Mouse (Mus musculus) embryonic facial prominence, embryonic 13.5 days (tissue): Measurements from ENCODE around the gene Edem1. TPM values are rescaled to one million over a fixed set of nuclear protein-coding genes. Genes with fewer than 3 reads are reported as not detected.
"Not testable (repeated sequence)": the region's sequence is repeated elsewhere in the genome, so short reads cannot be mapped to it uniquely, and the experiment has no call there.

Experiments
- ATAC-seq: fragments of 200-750 bp; cut with Nextera tagmentation; 2 replicates; pipeline ENCODE4 v1.8.0; 2017; ENCODE audit warnings: low read depth; ENCODE audit not compliant: insufficient number of reproducible peaks, insufficient read depth, low FRiP score, low TSS enrichment
- H3K27ac ChIP-seq: fragments of 300-500 bp; sonication (generic); 2 replicates; pipeline ENCODE4 v1.5.1; 2015; ENCODE audit warnings: moderate library complexity, mild to moderate bottlenecking, inconsistent platforms
- H3K27me3 ChIP-seq: fragments of 300-500 bp; sonication (generic); 2 replicates; pipeline ENCODE4 v1.6.1; 2015; ENCODE audit warnings: mild to moderate bottlenecking, inconsistent platforms
- H3K36me3 ChIP-seq: fragments of 300-500 bp; sonication (generic); 2 replicates; pipeline ENCODE4 v1.6.1; 2015; ENCODE audit warnings: mild to moderate bottlenecking, inconsistent platforms
- H3K4me1 ChIP-seq: fragments of 300-500 bp; sonication (generic); 2 replicates; pipeline ENCODE4 v1.6.1; 2015; ENCODE audit warnings: inconsistent platforms
- H3K4me2 ChIP-seq: fragments of 300-500 bp; sonication (generic); 2 replicates; pipeline ENCODE4 v1.6.1; 2015; ENCODE audit warnings: moderate library complexity, mild to moderate bottlenecking, inconsistent platforms
- H3K4me3 ChIP-seq: fragments of 300-500 bp; sonication (generic); 2 replicates; pipeline ENCODE4 v1.5.1; 2015; ENCODE audit warnings: mild to moderate bottlenecking, inconsistent platforms
- H3K9ac ChIP-seq: fragments of 300-500 bp; sonication (generic); 2 replicates; pipeline ENCODE4 v1.6.1; 2015; ENCODE audit warnings: mild to moderate bottlenecking, inconsistent platforms
- H3K9me3 ChIP-seq: fragments of 300-500 bp; sonication (generic); 2 replicates; pipeline ENCODE4 v1.6.1; 2016; ENCODE audit warnings: inconsistent platforms
- WGBS: fragments of 180-500 bp; shearing (Covaris S2); methylation state at CpG from one replicate; pipeline ENCODE4 v1.1.7; 2015; ENCODE audit warnings: mixed read lengths; 5-methylcytosine and 5-hydroxymethylcytosine counted together
- polyA plus RNA-seq: library from polyadenylated mRNA; unstranded; fragments of >200 nt; fragmentation: Nextera tagmentation; extraction: Ambion mirVana; gene quantifications from 2 replicates; pipeline ENCODE4 v1.2.1, GENCODE M21; 2015

Edem1 gene
- polyA plus RNA-seq, 1 experiment from 2014 or later: 19.5 TPM

GRCm38 (mm10) chr6:108852088-108852670, 23.7 kb downstream of the Edem1 start:
- 86% methylated on average over 8 of the region's 8 CpGs for WGBS
- no peak overlapping the region for H3K4me2 ChIP-seq
- H3K4me1 ChIP-seq: no peaks in the 10 kb centered on the region
- H3K27me3 ChIP-seq: no peaks in the 10 kb centered on the region
- no peak overlapping the region for H3K9ac ChIP-seq
- no peak for ATAC-seq
- no peaks in the 10 kb centered on the region for H3K9me3 ChIP-seq
- H3K36me3 ChIP-seq: peaks cover 72% of the 10 kb centered on the region
- H3K4me3 ChIP-seq: no peak overlapping the region
- no peak overlapping the region for H3K27ac ChIP-seq

GRCm38 (mm10) chr6:108852986-108853385, 24.5 kb downstream of the Edem1 start:
- Histone ChIP-seq H3K27me3 (no peaks in the 10 kb centered on the region), H3K27ac (no peak overlapping the region), H3K9me3 (no peaks in the 10 kb centered on the region), H3K9ac (no peak overlapping the region), H3K4me3 (no peak overlapping the region), H3K4me1 (no peaks in the 10 kb centered on the region), H3K36me3 (peaks cover 72% of the 10 kb centered on the region), H3K4me2 (no peak overlapping the region)
- 91% methylated on average over 5 of the region's 5 CpGs for WGBS
- no peak for ATAC-seq

- WGBS: 96% methylated on average over 9 of the region's 9 CpGs
- Histone ChIP-seq H3K9ac (no peak overlapping the region), H3K27ac (no peak overlapping the region), H3K4me2 (no peak overlapping the region), H3K4me1 (no peaks in the 10 kb centered on the region), H3K36me3 (peaks cover 30% of the 10 kb centered on the region), H3K9me3 (peaks cover 6% of the 10 kb centered on the region; the same call in 1 of the 2 replicates), H3K27me3 (no peaks in the 10 kb centered on the region), H3K4me3 (no peak overlapping the region)
- ATAC-seq: no peak
These were observed 30.1 kb downstream of the Edem1 start for GRCm38 (mm10) chr6:108858583-108858982.

- H3K36me3 ChIP-seq: peaks cover 8% of the 10 kb centered on the region
- H3K4me1 ChIP-seq: no peaks in the 10 kb centered on the region
- H3K4me3 ChIP-seq: no peak overlapping the region
- 92% methylated on average over 1 of the region's 1 CpGs for WGBS
- peaks cover 6% of the 10 kb centered on the region; the same call in 1 of the 2 replicates for H3K9me3 ChIP-seq
- no peak overlapping the region for H3K9ac ChIP-seq
- ATAC-seq: no peak
- H3K27ac ChIP-seq: no peak overlapping the region
- H3K4me2 ChIP-seq: no peak overlapping the region
- no peaks in the 10 kb centered on the region for H3K27me3 ChIP-seq
These were observed 32.8 kb downstream of the Edem1 start for GRCm38 (mm10) chr6:108861226-108861625.

- Histone ChIP-seq H3K36me3 (peaks cover 3% of the 10 kb centered on the region; the same call in 1 of the 2 replicates), H3K27ac (no peak overlapping the region), H3K27me3 (no peaks in the 10 kb centered on the region), H3K4me3 (no peak overlapping the region), H3K4me2 (no peak overlapping the region), H3K4me1 (no peaks in the 10 kb centered on the region), H3K9ac (no peak overlapping the region), H3K9me3 (peaks cover 6% of the 10 kb centered on the region; the same call in 1 of the 2 replicates)
- ATAC-seq: no peak
- 88% methylated on average over 2 of the region's 2 CpGs for WGBS
These were observed 34.1 kb downstream of the Edem1 start for GRCm38 (mm10) chr6:108862548-108862947.

GRCm38 (mm10) chr6:108866317-108866716, 37.9 kb downstream of the Edem1 start:
- peaks cover 6% of the 10 kb centered on the region; the same call in 1 of the 2 replicates for H3K9me3 ChIP-seq
- no peaks in the 10 kb centered on the region for H3K4me1 ChIP-seq
- H3K4me3 ChIP-seq: no peak overlapping the region
- no peak overlapping the region for H3K4me2 ChIP-seq
- H3K27ac ChIP-seq: no peak overlapping the region
- no peaks in the 10 kb centered on the region for H3K27me3 ChIP-seq
- no peak overlapping the region for H3K9ac ChIP-seq
- ATAC-seq: no peak
- H3K36me3 ChIP-seq: no peaks in the 10 kb centered on the region
- 55% methylated on average over 5 of the region's 5 CpGs for WGBS

GRCm38 (mm10) chr6:108869031-108869430, 40.6 kb downstream of the Edem1 start:
- H3K4me2 ChIP-seq, H3K4me1 ChIP-seq, H3K4me3 ChIP-seq, ATAC-seq, H3K36me3 ChIP-seq, H3K9ac ChIP-seq, H3K9me3 ChIP-seq, H3K27ac ChIP-seq, H3K27me3 ChIP-seq: not testable (repeated sequence)
- 52% methylated on average over 2 of the region's 2 CpGs for WGBS

GRCm38 (mm10) chr6:108870421-108870820, 42.0 kb downstream of the Edem1 start:
- 87% methylated on average over 2 of the region's 2 CpGs for WGBS
- Histone ChIP-seq H3K4me1 (no peaks in the 10 kb centered on the region), H3K9ac (no peak overlapping the region), H3K4me3 (no peak overlapping the region), H3K4me2 (no peak overlapping the region), H3K9me3 (no peaks in the 10 kb centered on the region), H3K27me3 (no peaks in the 10 kb centered on the region), H3K27ac (no peak overlapping the region), H3K36me3 (no peaks in the 10 kb centered on the region)
- ATAC-seq: no peak

- H3K27me3 ChIP-seq: no peaks in the 10 kb centered on the region
- H3K4me1 ChIP-seq: peaks cover 5% of the 10 kb centered on the region; the same call in 1 of the 2 replicates
- no peaks in the 10 kb centered on the region for H3K36me3 ChIP-seq
- H3K4me2 ChIP-seq: no peak overlapping the region
- no peaks in the 10 kb centered on the region for H3K9me3 ChIP-seq
- ATAC-seq: no peak
- H3K27ac ChIP-seq: no peak overlapping the region
- H3K4me3 ChIP-seq: no peak overlapping the region
- 85% methylated on average over 4 of the region's 4 CpGs for WGBS
- H3K9ac ChIP-seq: no peak overlapping the region
These were observed 42.8 kb downstream of the Edem1 start for GRCm38 (mm10) chr6:108871251-108871650.

GRCm38 (mm10) chr6:108875344-108875743, 46.9 kb downstream of the Edem1 start:
- Histone ChIP-seq H3K27me3 (no peaks in the 10 kb centered on the region), H3K9me3 (peaks cover 3% of the 10 kb centered on the region; the same call in 1 of the 2 replicates), H3K27ac (no peak overlapping the region), H3K9ac (no peak overlapping the region), H3K4me3 (no peak overlapping the region), H3K4me1 (peaks cover 5% of the 10 kb centered on the region; the same call in 1 of the 2 replicates), H3K4me2 (no peak overlapping the region), H3K36me3 (no peaks in the 10 kb centered on the region)
- no peak for ATAC-seq
- WGBS: 72% methylated on average over 1 of the region's 1 CpGs

- 24% methylated on average over 5 of the region's 5 CpGs for WGBS
- Histone ChIP-seq H3K4me3 (no peak overlapping the region), H3K36me3 (no peaks in the 10 kb centered on the region), H3K9ac (no peak overlapping the region), H3K27ac (no peak overlapping the region), H3K9me3 (peaks cover 3% of the 10 kb centered on the region; the same call in 1 of the 2 replicates), H3K4me1 (peaks cover 5% of the 10 kb centered on the region; the same call in 1 of the 2 replicates), H3K4me2 (peak overlapping the region; percentile 34), H3K27me3 (no peaks in the 10 kb centered on the region)
- ATAC-seq: no peak
These were observed 47.6 kb downstream of the Edem1 start for GRCm38 (mm10) chr6:108876052-108876451.

- no peak for ATAC-seq
- peaks cover 5% of the 10 kb centered on the region; the same call in 1 of the 2 replicates for H3K4me1 ChIP-seq
- H3K4me2 ChIP-seq: no peak overlapping the region
- H3K4me3 ChIP-seq: no peak overlapping the region
- H3K27me3 ChIP-seq: no peaks in the 10 kb centered on the region
- no peak overlapping the region for H3K27ac ChIP-seq
- H3K36me3 ChIP-seq: no peaks in the 10 kb centered on the region
- 54% methylated on average over 2 of the region's 2 CpGs for WGBS
- no peak overlapping the region for H3K9ac ChIP-seq
- H3K9me3 ChIP-seq: peaks cover 3% of the 10 kb centered on the region; the same call in 1 of the 2 replicates
These were observed 48.0 kb downstream of the Edem1 start for GRCm38 (mm10) chr6:108876486-108876885.
